Mouse (Mus musculus) midbrain, embryonic 16.5 days (tissue): ENCODE results near the gene Amd1. TPM values are rescaled to one million over a fixed set of nuclear protein-coding genes. Genes with fewer than 3 reads are reported as not detected.
"Not testable (repeated sequence)": the region's sequence is repeated elsewhere in the genome, so short reads cannot be mapped to it uniquely, and the experiment has no call there.

Experiments
- ATAC-seq: fragments of 200-750 bp; cut with Nextera tagmentation; 2 replicates; pipeline ENCODE4 v1.8.0; 2017; ENCODE audit warnings: moderate TSS enrichment
- H3K27ac ChIP-seq: fragments of 300-500 bp; sonication (generic); 2 replicates; pipeline ENCODE4 v1.5.1; 2014; ENCODE audit warnings: mild to moderate bottlenecking, low read length, mixed read lengths
- H3K27me3 ChIP-seq: fragments of 300-500 bp; sonication (generic); 2 replicates; pipeline ENCODE4 v1.6.1; 2014; ENCODE audit warnings: low read depth, low read length, mixed read lengths; ENCODE audit not compliant: control insufficient read depth, insufficient read depth
- H3K36me3 ChIP-seq: fragments of 300-500 bp; sonication (generic); 2 replicates; pipeline ENCODE4 v1.6.1; 2014; ENCODE audit warnings: mild to moderate bottlenecking, low read length, moderate library complexity, mixed read lengths; ENCODE audit not compliant: control insufficient read depth, insufficient read depth
- H3K4me1 ChIP-seq: fragments of 300-500 bp; sonication (generic); 2 replicates; pipeline ENCODE4 v1.6.1; 2014; ENCODE audit warnings: mild to moderate bottlenecking, low read length, mixed read lengths; ENCODE audit not compliant: control insufficient read depth, insufficient read depth
- H3K4me2 ChIP-seq: fragments of 300-500 bp; sonication (generic); 2 replicates; pipeline ENCODE4 v1.6.1; 2014; ENCODE audit warnings: mild to moderate bottlenecking, low read length, mixed read lengths
- H3K4me3 ChIP-seq: fragments of 300-500 bp; sonication (generic); 2 replicates; pipeline ENCODE4 v1.5.1; 2014; ENCODE audit warnings: low read depth, mild to moderate bottlenecking, low read length, moderate library complexity, mixed read lengths
- H3K9ac ChIP-seq: fragments of 300-500 bp; sonication (generic); 2 replicates; pipeline ENCODE4 v1.6.1; 2014; ENCODE audit warnings: low read depth, low read length, mixed read lengths
- H3K9me3 ChIP-seq: fragments of 300-500 bp; sonication (generic); replicated peaks from 2 replicates; pipeline ENCODE4 v1.6.1; 2014; ENCODE audit warnings: mild to moderate bottlenecking, low read length, mixed read lengths; ENCODE audit not compliant: control insufficient read depth, poor library complexity, severe bottlenecking
- WGBS: fragments of 180-500 bp; shearing (Covaris S2); extraction: QIAGEN DNeasy Blood & Tissue Kit; methylation state at CpG from one replicate; pipeline ENCODE4 v1.1.7; 2014; 5-methylcytosine and 5-hydroxymethylcytosine counted together
- polyA plus RNA-seq: library from polyadenylated mRNA; unstranded; fragments of >200 nt; fragmentation: Nextera tagmentation; extraction: Ambion mirVana; gene quantifications from 2 replicates; pipeline ENCODE4 v1.2.1, GENCODE M21; 2015

Amd1 gene
- polyA plus RNA-seq, 1 experiment from 2014 or later = 41.9 TPM

- H3K36me3 ChIP-seq = no peaks in the 10 kb centered on the region
- ATAC-seq = no peak
- no peak overlapping the region for H3K4me3 ChIP-seq
- WGBS = 65% methylated on average over 4 of the region's 4 CpGs
- H3K27ac ChIP-seq = no peak overlapping the region
- H3K27me3 ChIP-seq = no peaks in the 10 kb centered on the region
- H3K4me2 ChIP-seq = no peak overlapping the region
- no peak overlapping the region for H3K9ac ChIP-seq
- no peaks in the 10 kb centered on the region for H3K9me3 ChIP-seq
- no peaks in the 10 kb centered on the region for H3K4me1 ChIP-seq
Observed at GRCm38 (mm10) chr10:40307826-40308583, 6.0 kb upstream of the Amd1 start.

- Histone ChIP-seq H3K27ac (no peak overlapping the region), H3K4me2 (no peak overlapping the region), H3K9ac (no peak overlapping the region), H3K36me3 (no peaks in the 10 kb centered on the region), H3K4me3 (no peak overlapping the region), H3K9me3 (no peaks in the 10 kb centered on the region), H3K4me1 (no peaks in the 10 kb centered on the region), H3K27me3 (no peaks in the 10 kb centered on the region)
- 96% methylated on average over 1 of the region's 1 CpGs for WGBS
- no peak for ATAC-seq
Observed at GRCm38 (mm10) chr10:40305989-40306388, 4.0 kb upstream of the Amd1 start.

- under 1% methylated on average over 56 of the region's 91 CpGs for WGBS
- peaks cover 22% of the 10 kb centered on the region for H3K4me1 ChIP-seq
- peak overlapping the region; percentile 82 for H3K4me3 ChIP-seq
- H3K27me3 ChIP-seq, H3K9me3 ChIP-seq, H3K36me3 ChIP-seq: not testable (repeated sequence)
- ATAC-seq = peak; percentile 34
- H3K4me2 ChIP-seq = peak overlapping the region; percentile 61
- peak overlapping the region; percentile 94 for H3K9ac ChIP-seq
- H3K27ac ChIP-seq = peak overlapping the region; percentile 91
Observed at GRCm38 (mm10) chr10:40301181-40302075, 558 bp downstream of the Amd1 start.

GRCm38 (mm10) chr10:40300648-40301171 is 1.3 kb downstream of the Amd1 start:
- peak; percentile 55 for ATAC-seq
- peaks cover 22% of the 10 kb centered on the region for H3K4me1 ChIP-seq
- H3K36me3 ChIP-seq = no peaks in the 10 kb centered on the region
- H3K27me3 ChIP-seq = no peaks in the 10 kb centered on the region
- peak overlapping the region; percentile 94 for H3K9ac ChIP-seq
- no peaks in the 10 kb centered on the region for H3K9me3 ChIP-seq
- peak overlapping the region; percentile 80 for H3K4me3 ChIP-seq
- WGBS = under 1% methylated on average over 36 of the region's 36 CpGs
- peak overlapping the region; percentile 61 for H3K4me2 ChIP-seq
- peak overlapping the region; percentile 91 for H3K27ac ChIP-seq

- peaks cover 4% of the 10 kb centered on the region; the same call in 1 of the 2 replicates for H3K4me1 ChIP-seq
- H3K27ac ChIP-seq = no peak overlapping the region
- H3K36me3 ChIP-seq = 0 out of 2 replicates have a peak, but pooled peaks cover 5% of the 10 kb centered on the region
- no peak overlapping the region for H3K9ac ChIP-seq
- H3K27me3 ChIP-seq = no peaks in the 10 kb centered on the region
- WGBS = 96% methylated on average over 6 of the region's 6 CpGs
- no peak overlapping the region for H3K4me3 ChIP-seq
- no peaks in the 10 kb centered on the region for H3K9me3 ChIP-seq
- no peak overlapping the region for H3K4me2 ChIP-seq
- ATAC-seq = no peak
Observed at GRCm38 (mm10) chr10:40292640-40293039, 9.3 kb downstream of the Amd1 start.

- Histone ChIP-seq H3K9me3 (no peaks in the 10 kb centered on the region), H3K4me3 (no peak overlapping the region), H3K27ac (no peak overlapping the region), H3K9ac (no peak overlapping the region), H3K36me3 (peaks cover 2% of the 10 kb centered on the region; the same call in 1 of the 2 replicates), H3K27me3 (no peaks in the 10 kb centered on the region), H3K4me2 (no peak overlapping the region), H3K4me1 (no peaks in the 10 kb centered on the region)
- WGBS = 89% methylated on average over 1 of the region's 1 CpGs
- no peak for ATAC-seq
Observed at GRCm38 (mm10) chr10:40286767-40287166, 15.2 kb downstream of the Amd1 start.

- ATAC-seq = no peak
- H3K4me3 ChIP-seq = no peak overlapping the region
- H3K36me3 ChIP-seq = peaks cover 2% of the 10 kb centered on the region; the same call in 1 of the 2 replicates
- H3K27ac ChIP-seq = no peak overlapping the region
- H3K9me3 ChIP-seq = no peaks in the 10 kb centered on the region
- H3K4me2 ChIP-seq = no peak overlapping the region
- 83% methylated on average over 1 of the region's 1 CpGs for WGBS
- H3K9ac ChIP-seq = no peak overlapping the region
- H3K4me1 ChIP-seq = no peaks in the 10 kb centered on the region
- no peaks in the 10 kb centered on the region for H3K27me3 ChIP-seq
Observed at GRCm38 (mm10) chr10:40285571-40285970, 16.4 kb downstream of the Amd1 start.

GRCm38 (mm10) chr10:40284997-40285396 is 17.0 kb downstream of the Amd1 start:
- H3K4me3 ChIP-seq = no peak overlapping the region
- ATAC-seq = no peak
- H3K9me3 ChIP-seq = no peaks in the 10 kb centered on the region
- H3K27me3 ChIP-seq = no peaks in the 10 kb centered on the region
- no peaks in the 10 kb centered on the region; the same call in 1 of the 2 replicates for H3K36me3 ChIP-seq
- no peak overlapping the region for H3K4me2 ChIP-seq
- no peaks in the 10 kb centered on the region for H3K4me1 ChIP-seq
- H3K27ac ChIP-seq = no peak overlapping the region
- H3K9ac ChIP-seq = no peak overlapping the region
- WGBS = 94% methylated on average over 3 of the region's 3 CpGs
